Mouse (Mus musculus): ENCODE results near the gene Tbc1d2b. TPM values are rescaled to one million over a fixed set of nuclear protein-coding genes. Genes with fewer than 3 reads are reported as not detected.

Tbc1d2b gene
- polyA plus RNA-seq, 1 experiment from 2014 or later = 4.3 TPM

GRCm38 (mm10) chr9:90208655-90209054 lies 61.9 kb downstream of the Tbc1d2b start:
- ATAC-seq (no peak), DNase-seq (ENCODE audit: low spot score) (no peak)
- no peaks in the 10 kb centered on the region for H3K4me1 ChIP-seq (ENCODE audit: control insufficient read depth, insufficient read depth, low read length)
- no peak overlapping the region for H3K27ac ChIP-seq (ENCODE audit: low read depth, low read length)
- H3K4me2 ChIP-seq (ENCODE audit: low read length) = no peak overlapping the region
- no peaks in the 10 kb centered on the region for H3K27me3 ChIP-seq (replicated peaks; ENCODE audit: control insufficient read depth, insufficient read depth, low read length)
- WGBS = 88% methylated on average over 6 of the region's 6 CpGs
- no peak overlapping the region for H3K4me3 ChIP-seq (ENCODE audit: low read depth, low read length)
- H3K9me3 ChIP-seq (replicated peaks; ENCODE audit: control insufficient read depth, low read length) = no peaks in the 10 kb centered on the region
- H3K9ac ChIP-seq (ENCODE audit: low read length) = no peak overlapping the region
- peaks cover 22% of the 10 kb centered on the region for H3K36me3 ChIP-seq (ENCODE audit: control insufficient read depth, insufficient read depth, low read length)

GRCm38 (mm10) chr9:90207808-90208207 lies 62.8 kb downstream of the Tbc1d2b start:
- Histone ChIP-seq H3K9ac (ENCODE audit: low read length) (no peak overlapping the region), H3K36me3 (ENCODE audit: control insufficient read depth, insufficient read depth, low read length) (peaks cover 20% of the 10 kb centered on the region), H3K27me3 (replicated peaks; ENCODE audit: control insufficient read depth, insufficient read depth, low read length) (no peaks in the 10 kb centered on the region), H3K4me2 (ENCODE audit: low read length) (no peak overlapping the region), H3K9me3 (replicated peaks; ENCODE audit: control insufficient read depth, low read length) (no peaks in the 10 kb centered on the region), H3K4me1 (ENCODE audit: control insufficient read depth, insufficient read depth, low read length) (no peaks in the 10 kb centered on the region), H3K4me3 (ENCODE audit: low read depth, low read length) (no peak overlapping the region), H3K27ac (ENCODE audit: low read depth, low read length) (no peak overlapping the region)
- DNase-seq (ENCODE audit: low spot score) (no peak), ATAC-seq (no peak)
- 89% methylated on average over 8 of the region's 8 CpGs for WGBS

GRCm38 (mm10) chr9:90206500-90206899 lies 64.1 kb downstream of the Tbc1d2b start:
- no peaks in the 10 kb centered on the region for H3K27me3 ChIP-seq (replicated peaks; ENCODE audit: control insufficient read depth, insufficient read depth, low read length)
- no peak overlapping the region for H3K27ac ChIP-seq (ENCODE audit: low read depth, low read length)
- H3K4me1 ChIP-seq (ENCODE audit: control insufficient read depth, insufficient read depth, low read length) = no peaks in the 10 kb centered on the region
- peak; percentile 84 for DNase-seq (ENCODE audit: low spot score)
- peaks cover 28% of the 10 kb centered on the region for H3K36me3 ChIP-seq (ENCODE audit: control insufficient read depth, insufficient read depth, low read length)
- H3K4me2 ChIP-seq (ENCODE audit: low read length) = no peak overlapping the region
- no peaks in the 10 kb centered on the region for H3K9me3 ChIP-seq (replicated peaks; ENCODE audit: control insufficient read depth, low read length)
- 48% methylated on average over 2 of the region's 2 CpGs for WGBS
- ATAC-seq = peak; percentile 66
- H3K9ac ChIP-seq (ENCODE audit: low read length) = no peak overlapping the region
- H3K4me3 ChIP-seq (ENCODE audit: low read depth, low read length) = no peak overlapping the region

GRCm38 (mm10) chr9:90204396-90204915 lies 66.1 kb downstream of the Tbc1d2b start:
- Histone ChIP-seq H3K27ac (ENCODE audit: low read depth, low read length) (no peak overlapping the region), H3K9me3 (replicated peaks; ENCODE audit: control insufficient read depth, low read length) (no peaks in the 10 kb centered on the region), H3K27me3 (replicated peaks; ENCODE audit: control insufficient read depth, insufficient read depth, low read length) (no peaks in the 10 kb centered on the region), H3K4me2 (ENCODE audit: low read length) (no peak overlapping the region), H3K4me3 (ENCODE audit: low read depth, low read length) (no peak overlapping the region), H3K36me3 (ENCODE audit: control insufficient read depth, insufficient read depth, low read length) (peaks cover 42% of the 10 kb centered on the region), H3K4me1 (ENCODE audit: control insufficient read depth, insufficient read depth, low read length) (no peaks in the 10 kb centered on the region), H3K9ac (ENCODE audit: low read length) (no peak overlapping the region)
- DNase-seq (ENCODE audit: low spot score) (no peak), ATAC-seq (no peak)
- 63% methylated on average over 8 of the region's 8 CpGs for WGBS

- ATAC-seq = no peak
- Histone ChIP-seq H3K27ac (ENCODE audit: low read depth, low read length) (no peak overlapping the region), H3K27me3 (replicated peaks; ENCODE audit: control insufficient read depth, insufficient read depth, low read length) (no peaks in the 10 kb centered on the region), H3K4me2 (ENCODE audit: low read length) (no peak overlapping the region), H3K9ac (ENCODE audit: low read length) (no peak overlapping the region), H3K4me3 (ENCODE audit: low read depth, low read length) (no peak overlapping the region), H3K36me3 (ENCODE audit: control insufficient read depth, insufficient read depth, low read length) (peaks cover 49% of the 10 kb centered on the region), H3K4me1 (ENCODE audit: control insufficient read depth, insufficient read depth, low read length) (no peaks in the 10 kb centered on the region), H3K9me3 (replicated peaks; ENCODE audit: control insufficient read depth, low read length) (no peaks in the 10 kb centered on the region)
- 90% methylated on average over 5 of the region's 5 CpGs for WGBS
- no peak for DNase-seq (ENCODE audit: low spot score)
Observed at GRCm38 (mm10) chr9:90203233-90203632, 67.4 kb downstream of the Tbc1d2b start.

GRCm38 (mm10) chr9:90201541-90201940 lies 69.1 kb downstream of the Tbc1d2b start:
- Histone ChIP-seq H3K27me3 (replicated peaks; ENCODE audit: control insufficient read depth, insufficient read depth, low read length) (no peaks in the 10 kb centered on the region), H3K4me2 (ENCODE audit: low read length) (no peak overlapping the region), H3K27ac (ENCODE audit: low read depth, low read length) (no peak overlapping the region), H3K4me1 (ENCODE audit: control insufficient read depth, insufficient read depth, low read length) (no peaks in the 10 kb centered on the region), H3K4me3 (ENCODE audit: low read depth, low read length) (no peak overlapping the region), H3K9me3 (replicated peaks; ENCODE audit: control insufficient read depth, low read length) (no peaks in the 10 kb centered on the region), H3K36me3 (ENCODE audit: control insufficient read depth, insufficient read depth, low read length) (peaks cover 57% of the 10 kb centered on the region), H3K9ac (ENCODE audit: low read length) (no peak overlapping the region)
- ATAC-seq = no peak
- 83% methylated on average over 4 of the region's 4 CpGs for WGBS
- no peak for DNase-seq (ENCODE audit: low spot score)

- Histone ChIP-seq H3K36me3 (ENCODE audit: control insufficient read depth, insufficient read depth, low read length) (peaks cover 60% of the 10 kb centered on the region), H3K9ac (ENCODE audit: low read length) (no peak overlapping the region), H3K4me2 (ENCODE audit: low read length) (no peak overlapping the region), H3K27me3 (replicated peaks; ENCODE audit: control insufficient read depth, insufficient read depth, low read length) (no peaks in the 10 kb centered on the region), H3K4me3 (ENCODE audit: low read depth, low read length) (no peak overlapping the region), H3K4me1 (ENCODE audit: control insufficient read depth, insufficient read depth, low read length) (no peaks in the 10 kb centered on the region), H3K9me3 (replicated peaks; ENCODE audit: control insufficient read depth, low read length) (no peaks in the 10 kb centered on the region), H3K27ac (ENCODE audit: low read depth, low read length) (no peak overlapping the region)
- DNase-seq (ENCODE audit: low spot score) (no peak), ATAC-seq (no peak)
- WGBS = 87% methylated on average over 7 of the region's 7 CpGs
Observed at GRCm38 (mm10) chr9:90201096-90201495, 69.5 kb downstream of the Tbc1d2b start.

- Histone ChIP-seq H3K9me3 (replicated peaks; ENCODE audit: control insufficient read depth, low read length) (no peaks in the 10 kb centered on the region), H3K27ac (ENCODE audit: low read depth, low read length) (no peak overlapping the region), H3K36me3 (ENCODE audit: control insufficient read depth, insufficient read depth, low read length) (peaks cover 66% of the 10 kb centered on the region), H3K9ac (ENCODE audit: low read length) (no peak overlapping the region), H3K27me3 (replicated peaks; ENCODE audit: control insufficient read depth, insufficient read depth, low read length) (no peaks in the 10 kb centered on the region), H3K4me1 (ENCODE audit: control insufficient read depth, insufficient read depth, low read length) (no peaks in the 10 kb centered on the region), H3K4me2 (ENCODE audit: low read length) (no peak overlapping the region), H3K4me3 (ENCODE audit: low read depth, low read length) (no peak overlapping the region)
- ATAC-seq (no peak), DNase-seq (ENCODE audit: low spot score) (no peak)
- WGBS = 98% methylated on average over 4 of the region's 4 CpGs
Observed at GRCm38 (mm10) chr9:90200501-90200900, 70.1 kb downstream of the Tbc1d2b start.

GRCm38 (mm10) chr9:90199611-90200010 lies 71.0 kb downstream of the Tbc1d2b start:
- H3K4me2 ChIP-seq (ENCODE audit: low read length) = no peak overlapping the region
- H3K36me3 ChIP-seq (ENCODE audit: control insufficient read depth, insufficient read depth, low read length) = peaks cover 73% of the 10 kb centered on the region

More at GRCm38 (mm10) chr9:90199611-90200010, 71.0 kb downstream of the Tbc1d2b start:
- DNase-seq (ENCODE audit: low spot score) (no peak), ATAC-seq (no peak)
- Histone ChIP-seq H3K4me3 (ENCODE audit: low read depth, low read length) (no peak overlapping the region), H3K27me3 (replicated peaks; ENCODE audit: control insufficient read depth, insufficient read depth, low read length) (no peaks in the 10 kb centered on the region), H3K4me1 (ENCODE audit: control insufficient read depth, insufficient read depth, low read length) (no peaks in the 10 kb centered on the region), H3K27ac (ENCODE audit: low read depth, low read length) (no peak overlapping the region), H3K9ac (ENCODE audit: low read length) (no peak overlapping the region), H3K9me3 (replicated peaks; ENCODE audit: control insufficient read depth, low read length) (no peaks in the 10 kb centered on the region)
- WGBS = 92% methylated on average over 18 of the region's 18 CpGs
